Mouse (Mus musculus) neural tube, embryonic 14.5 days (tissue): ENCODE results near the gene Tnnt1. TPM values are rescaled to one million over a fixed set of nuclear protein-coding genes. Genes with fewer than 3 reads are reported as not detected.
"Not testable (repeated sequence)": the region's sequence is repeated elsewhere in the genome, so short reads cannot be mapped to it uniquely, and the experiment has no call there.

Source experiments
- ATAC-seq: fragments of 200-750 bp; cut with Nextera tagmentation; 2 replicates; pipeline ENCODE4 v1.8.0; 2017; ENCODE audit warnings: low read depth, mild to moderate bottlenecking, moderate TSS enrichment, moderate library complexity
- H3K27ac ChIP-seq: fragments of 300-500 bp; sonication (generic); 2 replicates; pipeline ENCODE4 v1.5.1; 2014; ENCODE audit warnings: low read depth, mild to moderate bottlenecking, control low read depth, low read length, moderate library complexity, mixed read lengths
- H3K27me3 ChIP-seq: fragments of 300-500 bp; sonication (generic); 2 replicates; pipeline ENCODE4 v1.6.1; 2014; ENCODE audit warnings: low read length; ENCODE audit not compliant: control insufficient read depth, insufficient read depth
- H3K36me3 ChIP-seq: fragments of 300-500 bp; sonication (generic); 2 replicates; pipeline ENCODE4 v1.6.1; 2014; ENCODE audit warnings: low read length, mixed read lengths; ENCODE audit not compliant: control insufficient read depth, insufficient read depth
- H3K4me1 ChIP-seq: fragments of 300-500 bp; sonication (generic); 2 replicates; pipeline ENCODE4 v1.6.1; 2014; ENCODE audit warnings: low read length; ENCODE audit not compliant: control insufficient read depth, insufficient read depth
- H3K4me2 ChIP-seq: fragments of 300-500 bp; sonication (generic); 2 replicates; pipeline ENCODE4 v1.6.1; 2014; ENCODE audit warnings: mild to moderate bottlenecking, low read depth, low read length, control low read depth
- H3K4me3 ChIP-seq: fragments of 300-500 bp; sonication (generic); 2 replicates; pipeline ENCODE4 v1.5.1; 2014; ENCODE audit warnings: low read depth, low read length, control low read depth, mixed read lengths
- H3K9ac ChIP-seq: fragments of 300-500 bp; sonication (generic); replicated peaks from 2 replicates; pipeline ENCODE4 v1.6.1; 2014; ENCODE audit warnings: low read depth, mild to moderate bottlenecking, control low read depth, low read length, mixed read lengths
- H3K9me3 ChIP-seq: fragments of 300-500 bp; sonication (generic); 2 replicates; pipeline ENCODE4 v1.6.1; 2016; ENCODE audit warnings: low read length; ENCODE audit not compliant: control insufficient read depth
- WGBS: fragments of 180-500 bp; shearing (Covaris S2); extraction: QIAGEN DNeasy Blood & Tissue Kit; methylation state at CpG from one replicate; pipeline ENCODE4 v1.1.7; 2014; 5-methylcytosine and 5-hydroxymethylcytosine counted together
- polyA plus RNA-seq: library from polyadenylated mRNA; unstranded; fragments of >200 nt; fragmentation: Nextera tagmentation; extraction: Ambion mirVana; gene quantifications from 2 replicates; pipeline ENCODE4 v1.2.1, GENCODE M21; 2014

Tnnt1 gene
- polyA plus RNA-seq, 1 experiment from 2014 or later, result 4.9 TPM

DNA sequence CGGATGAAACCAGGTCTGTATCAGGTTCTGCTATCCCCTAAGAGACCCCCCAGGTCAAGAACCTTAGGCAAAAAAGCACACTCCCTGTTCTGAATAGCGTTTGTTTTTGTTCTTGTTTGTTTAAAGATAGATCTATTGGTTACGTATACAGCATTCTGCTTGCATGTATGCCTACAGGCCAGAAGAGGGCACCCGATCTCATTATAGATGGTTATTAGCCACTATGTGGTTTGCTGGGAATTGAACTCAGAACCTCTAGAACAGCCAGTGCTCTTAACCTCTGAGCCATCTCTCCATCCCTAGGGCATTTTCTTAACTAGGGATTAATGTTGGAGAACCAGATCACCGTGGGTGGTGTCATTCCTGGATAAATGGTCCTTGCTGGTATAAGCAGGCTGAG, 25.2 kb upstream of the Tnnt1 start:
- no peak for ATAC-seq
- H3K4me1 ChIP-seq, result peaks cover 6% of the 10 kb centered on the region
- 66% methylated on average over 5 of the region's 5 CpGs for WGBS
- no peak overlapping the region for H3K9ac ChIP-seq
- H3K4me2 ChIP-seq, result no peak overlapping the region
- no peaks in the 10 kb centered on the region for H3K9me3 ChIP-seq
- H3K27me3 ChIP-seq, result no peaks in the 10 kb centered on the region
- H3K4me3 ChIP-seq, result no peak overlapping the region
- no peak overlapping the region for H3K27ac ChIP-seq
- H3K36me3 ChIP-seq, result peaks cover 18% of the 10 kb centered on the region; the same call in 1 of the 2 replicates

DNA sequence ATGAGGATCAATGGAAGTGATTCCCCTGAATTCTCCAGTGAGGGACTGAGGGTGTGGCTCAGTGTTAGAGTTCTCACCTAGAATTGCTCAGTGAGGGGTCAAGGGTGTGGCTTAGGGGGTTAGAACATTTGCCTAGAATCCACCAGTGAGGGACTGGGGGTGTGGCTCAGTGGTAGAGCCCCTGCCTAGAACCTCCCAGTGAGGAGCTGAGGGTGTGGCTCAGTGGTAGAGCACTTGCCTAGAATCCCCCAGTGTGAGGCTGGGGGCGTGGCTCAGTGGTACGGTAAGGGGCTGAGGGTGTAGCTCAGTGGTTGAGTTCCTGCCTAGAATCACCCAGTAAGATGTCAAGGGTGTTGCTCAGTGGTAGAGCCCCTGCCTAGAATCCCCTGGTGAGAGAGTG, 22.8 kb upstream of the Tnnt1 start:
- no peak overlapping the region for H3K27ac ChIP-seq
- no peak overlapping the region for H3K9ac ChIP-seq
- H3K4me1 ChIP-seq, result no peaks in the 10 kb centered on the region
- H3K4me2 ChIP-seq, result no peak overlapping the region
- no peak overlapping the region for H3K4me3 ChIP-seq
- H3K27me3 ChIP-seq, result no peaks in the 10 kb centered on the region
- H3K9me3 ChIP-seq, result no peaks in the 10 kb centered on the region
- WGBS, result 74% methylated on average over 2 of the region's 2 CpGs
- H3K36me3 ChIP-seq, result peaks cover 18% of the 10 kb centered on the region; the same call in 1 of the 2 replicates
- no peak for ATAC-seq

DNA sequence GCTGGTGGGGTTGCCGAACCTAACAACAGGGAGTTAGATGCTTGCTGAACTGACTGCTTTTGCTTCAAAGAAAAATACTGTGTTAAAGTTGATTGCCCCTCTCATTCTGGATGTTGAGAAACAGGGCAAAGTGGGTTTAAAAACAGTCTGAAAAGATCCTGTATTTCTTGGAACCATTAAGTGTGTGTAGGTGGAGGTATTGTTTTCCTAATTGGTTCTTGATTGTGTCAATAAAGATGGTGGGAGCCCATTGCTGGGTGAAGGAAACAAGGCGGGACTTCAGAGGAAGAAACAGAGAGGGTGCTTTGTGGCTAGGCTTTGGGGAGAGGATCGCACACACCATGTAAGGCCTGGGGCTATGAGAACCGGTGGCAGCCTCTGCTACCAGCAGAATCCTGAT, 21.0 kb upstream of the Tnnt1 start:
- ATAC-seq, result no peak

DNA sequence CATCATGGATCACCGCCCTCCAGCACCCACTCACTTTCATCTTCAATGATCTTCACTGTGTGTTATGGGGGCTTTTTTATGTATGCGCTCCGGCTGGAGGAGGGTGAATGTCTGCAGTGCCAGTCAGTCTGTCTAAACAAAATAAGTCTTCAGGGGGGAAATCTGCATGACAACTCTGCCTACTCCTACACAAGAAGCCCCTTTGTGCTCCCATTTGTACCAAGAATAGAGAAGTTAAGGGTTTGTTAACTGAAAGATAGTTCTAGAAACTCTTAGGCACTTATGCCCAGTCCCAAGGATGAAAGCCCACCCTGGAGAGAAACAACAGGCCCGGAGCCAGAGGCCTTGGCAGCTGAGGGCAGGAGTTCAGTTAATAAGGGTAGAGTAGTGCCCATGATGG, 20.2 kb upstream of the Tnnt1 start:
- Histone ChIP-seq H3K9me3 (no peaks in the 10 kb centered on the region), H3K4me1 (no peaks in the 10 kb centered on the region), H3K9ac (no peak overlapping the region), H3K27me3 (no peaks in the 10 kb centered on the region), H3K27ac (no peak overlapping the region), H3K4me2 (no peak overlapping the region), H3K4me3 (no peak overlapping the region), H3K36me3 (peaks cover 13% of the 10 kb centered on the region; the same call in 1 of the 2 replicates)
- no peak for ATAC-seq
- 87% methylated on average over 4 of the region's 4 CpGs for WGBS

More for the DNA sequence above, 21.0 kb upstream of the Tnnt1 start:
- no peaks in the 10 kb centered on the region for H3K4me1 ChIP-seq
- peaks cover 13% of the 10 kb centered on the region; the same call in 1 of the 2 replicates for H3K36me3 ChIP-seq
- no peaks in the 10 kb centered on the region for H3K9me3 ChIP-seq
- WGBS, result 49% methylated on average over 4 of the region's 4 CpGs
- H3K9ac ChIP-seq, result no peak overlapping the region
- no peak overlapping the region for H3K4me2 ChIP-seq
- H3K4me3 ChIP-seq, result no peak overlapping the region
- H3K27ac ChIP-seq, result no peak overlapping the region
- H3K27me3 ChIP-seq, result no peaks in the 10 kb centered on the region

DNA sequence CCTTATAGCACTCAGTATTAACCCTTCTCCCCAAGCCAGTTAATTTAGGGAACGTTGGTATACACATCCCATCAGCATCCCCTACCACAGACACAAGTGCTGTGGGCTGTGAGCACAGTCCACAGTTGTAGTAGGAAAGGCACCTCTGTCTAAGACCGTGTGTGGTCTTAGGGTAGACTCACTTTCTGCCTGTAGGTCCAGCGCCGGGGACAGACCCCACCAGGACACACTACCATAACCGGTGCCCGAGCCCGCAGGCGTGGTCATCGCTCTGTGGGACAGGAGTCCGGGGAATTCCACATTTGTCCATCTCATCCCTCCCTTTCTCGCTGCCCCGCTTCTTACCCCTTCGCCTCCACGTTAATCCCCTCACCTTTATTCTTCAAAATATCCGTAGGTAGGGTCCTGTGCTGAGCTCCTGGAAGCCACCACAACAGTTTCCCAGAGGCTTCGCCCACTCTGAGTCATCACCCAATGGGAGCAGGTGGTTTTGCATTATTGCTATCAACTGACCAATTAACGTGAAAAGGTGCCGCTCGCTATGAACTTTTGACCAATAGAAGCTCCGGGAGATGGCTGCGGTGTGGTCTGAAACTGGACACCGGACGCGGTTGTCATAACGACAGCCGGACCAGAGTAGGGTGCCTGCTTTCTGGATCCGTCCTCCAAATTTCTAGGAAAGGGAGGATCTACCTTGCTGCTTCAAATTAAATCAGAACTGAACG, 16.0 kb upstream of the Tnnt1 start, which contains the start of gene Dnaaf3:
TSS of gene Dnaaf3 (minus strand) at position 449 of the 725 bp plus-strand sequence.
- ATAC-seq, result peak; percentile 63; the same call in 1 of the 2 replicates
- no peaks in the 10 kb centered on the region for H3K4me1 ChIP-seq
- no peak within 1 kb of the TSS for H3K9ac ChIP-seq
- no peak within 1 kb of the TSS for H3K27ac ChIP-seq
- H3K4me3 ChIP-seq, result peak within 1 kb of the TSS; percentile 7; the same call in 1 of the 2 replicates
- no peaks in the 10 kb centered on the region for H3K9me3 ChIP-seq
- H3K27me3 ChIP-seq, result no peaks in the 10 kb centered on the region
- peak within 1 kb of the TSS; percentile 29 for H3K4me2 ChIP-seq
- no peaks in the 10 kb centered on the region for H3K36me3 ChIP-seq
- under 1% methylated on average over 28 of the region's 28 CpGs for WGBS

DNA sequence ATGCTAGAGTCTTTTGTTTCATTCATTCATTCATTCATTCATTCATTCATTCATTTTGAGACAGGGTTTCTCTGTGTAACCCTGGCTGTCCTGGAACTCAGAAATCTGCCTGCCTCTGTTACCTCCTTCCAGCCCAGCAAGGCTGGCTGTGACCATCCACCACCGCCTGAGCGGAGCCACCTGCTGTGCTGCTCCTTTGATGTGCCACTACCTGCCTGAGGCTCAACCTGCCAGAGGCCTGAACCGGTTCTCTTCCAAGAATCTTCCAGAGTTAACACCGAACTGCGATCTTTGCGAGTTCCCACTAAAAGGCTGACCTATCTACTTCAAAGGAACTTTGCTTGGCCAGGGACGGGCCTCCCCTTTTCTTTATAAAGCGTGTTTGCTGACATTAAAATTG, 14.0 kb upstream of the Tnnt1 start:
- H3K4me3 ChIP-seq, H3K27me3 ChIP-seq, H3K9me3 ChIP-seq, H3K27ac ChIP-seq, H3K4me1 ChIP-seq, H3K36me3 ChIP-seq, H3K4me2 ChIP-seq, H3K9ac ChIP-seq, ATAC-seq: not testable (repeated sequence)
- 49% methylated on average over 7 of the region's 8 CpGs for WGBS

DNA sequence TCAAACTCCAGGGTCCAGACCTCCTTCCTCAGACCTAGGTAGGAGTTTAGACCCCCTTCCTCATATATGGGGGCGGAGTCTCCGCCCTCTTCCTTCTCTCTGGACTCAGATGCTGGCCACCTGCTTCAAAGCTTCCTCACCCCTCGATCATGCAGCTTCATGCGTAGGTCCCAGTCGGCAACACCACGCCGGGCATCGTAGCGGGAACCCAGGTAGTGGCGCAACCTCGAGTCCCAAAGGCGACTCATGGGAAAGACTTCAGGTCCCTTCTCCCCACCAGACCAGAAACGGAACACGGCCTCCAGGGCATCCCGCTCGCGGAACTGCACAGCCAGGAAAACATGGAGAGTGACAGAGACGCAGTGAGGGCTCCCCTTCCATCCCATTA, 11.1 kb upstream of the Tnnt1 start:
- ATAC-seq, result no peak
- peak overlapping the region; percentile 52; the same call in 1 of the 2 replicates for H3K4me2 ChIP-seq
- no peaks in the 10 kb centered on the region for H3K27me3 ChIP-seq
- peaks cover 5% of the 10 kb centered on the region; the same call in 1 of the 2 replicates for H3K4me1 ChIP-seq
- peak overlapping the region; percentile 24; the same call in 1 of the 2 replicates for H3K4me3 ChIP-seq
- no peak overlapping the region for H3K9ac ChIP-seq
- no peaks in the 10 kb centered on the region for H3K36me3 ChIP-seq
- no peaks in the 10 kb centered on the region for H3K9me3 ChIP-seq
- 50% methylated on average over 18 of the region's 18 CpGs for WGBS
- H3K27ac ChIP-seq, result no peak overlapping the region

DNA sequence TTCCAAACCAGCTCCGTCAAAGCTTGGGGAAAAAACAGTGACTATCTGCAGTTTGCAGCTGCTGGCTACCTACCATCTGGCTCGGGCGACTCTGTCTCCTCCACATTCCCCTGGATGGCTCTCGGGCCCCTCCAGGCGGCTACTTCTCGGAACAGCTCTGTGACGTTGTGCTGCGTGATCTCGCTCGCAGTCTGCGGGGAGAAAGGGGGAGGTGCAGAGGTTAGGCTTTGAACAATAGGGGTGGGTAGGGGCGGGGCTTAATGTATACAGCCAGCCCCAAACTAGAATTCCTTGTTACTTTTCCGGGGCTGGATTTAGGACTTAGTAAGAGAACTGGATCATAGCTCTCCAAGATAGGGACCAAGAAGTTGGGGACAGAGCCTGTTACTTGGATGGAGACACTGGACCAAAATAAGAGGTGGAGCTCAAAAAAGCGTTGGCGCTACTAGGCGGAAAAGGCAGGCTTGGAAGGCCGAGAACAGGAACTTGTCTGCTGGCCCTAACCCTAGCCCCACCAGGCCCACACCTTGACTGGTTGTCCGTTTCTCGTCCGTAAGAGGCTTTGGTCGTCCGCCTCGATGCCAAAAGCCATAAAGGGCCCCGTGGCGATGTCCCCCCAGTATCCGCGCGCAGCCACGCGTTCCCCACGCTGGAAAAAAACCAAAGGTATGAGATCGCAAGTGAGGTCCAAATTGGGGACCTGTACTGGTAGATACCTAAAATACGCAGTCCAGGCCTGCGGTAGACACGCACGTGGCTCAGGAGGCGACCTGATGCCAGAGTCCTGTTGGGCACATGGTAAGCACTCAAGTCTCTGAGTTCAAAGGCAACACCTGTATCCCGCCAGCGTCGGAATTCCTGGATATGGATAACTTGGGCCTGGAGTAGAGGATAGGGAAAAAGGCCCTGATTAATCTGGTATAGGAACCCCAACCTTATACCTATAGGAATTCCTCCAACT, 10.4 kb upstream of the Tnnt1 start:
- Histone ChIP-seq H3K27me3 (no peaks in the 10 kb centered on the region), H3K9ac (peak overlapping the region; percentile 44), H3K27ac (peak overlapping the region; percentile 29; the same call in 1 of the 2 replicates), H3K36me3 (no peaks in the 10 kb centered on the region), H3K9me3 (no peaks in the 10 kb centered on the region), H3K4me2 (peak overlapping the region; percentile 52), H3K4me1 (peaks cover 5% of the 10 kb centered on the region; the same call in 1 of the 2 replicates), H3K4me3 (peak overlapping the region; percentile 24)
- 28% methylated on average over 40 of the region's 40 CpGs for WGBS
- ATAC-seq, result peak; percentile 96
